Mouse (Mus musculus) liver, postnatal 0 days (tissue): ENCODE data around the gene Hat1.

ENCODE experiments used
- CTCF ChIP-seq: sonication (generic); IDR thresholded peaks from 2 replicates; pipeline ENCODE4 v1.5.1; 2016; ENCODE audit warnings: antibody characterized with exemption, low read depth
- EP300 ChIP-seq: IDR thresholded peaks from 2 replicates; pipeline ENCODE4 v1.6.1; 2016; ENCODE audit warnings: antibody characterized with exemption, low read depth, mild to moderate bottlenecking

DNA sequence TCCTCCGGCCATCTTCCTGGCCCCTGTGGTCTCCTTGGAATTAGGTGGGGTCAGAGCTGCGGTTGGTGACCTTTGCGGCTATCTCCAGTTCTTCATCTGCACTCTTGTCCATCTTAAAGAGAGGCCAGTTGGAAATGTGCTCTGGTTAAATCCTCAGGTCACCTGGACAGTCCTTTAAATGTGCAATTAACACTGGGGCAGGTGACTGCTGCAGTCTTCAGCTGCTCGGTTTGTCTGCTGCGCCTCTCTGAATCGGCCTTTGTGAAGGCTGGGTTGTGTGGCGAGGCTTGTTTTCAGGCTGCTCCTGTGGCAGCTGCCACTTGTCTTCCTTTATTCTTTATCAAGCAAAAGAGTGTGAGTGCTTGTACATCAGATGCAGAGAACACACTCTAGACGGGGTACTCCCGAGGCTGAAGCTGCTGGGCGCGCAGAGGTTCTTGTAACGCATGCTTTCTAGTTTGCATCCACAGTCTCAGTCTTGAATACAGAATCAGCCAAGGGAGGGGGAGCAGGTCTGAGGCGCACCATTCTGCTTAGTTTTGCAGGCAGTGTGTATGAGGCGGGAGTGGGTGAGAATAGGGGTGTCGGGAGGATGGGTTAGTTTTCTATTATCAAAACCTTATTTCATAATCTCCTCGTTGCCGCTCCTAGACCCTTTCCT lies 56.9 kb downstream of the Hat1 start:
- TF ChIP-seq CTCF: no peak
- no peak for TF ChIP-seq EP300
